Mouse (Mus musculus) Patski (cell line): Measurements from ENCODE around the gene Gm5737. TPM values are rescaled to one million over a fixed set of nuclear protein-coding genes. Genes with fewer than 3 reads are reported as not detected.

Experiments
- ATAC-seq: fragments of 100-300 bp; one replicate; pipeline ENCODE4 v1.8.0; 2021
- CTCF ChIA-PET: fragments of 350-600 bp; sonication (Branson Sonifier 250); formaldehyde crosslinking; loops from one replicate; lab custom pipeline; 2022; ENCODE audit warnings: inconsistent platforms; lab: Charles Lee
- POLR2A ChIA-PET: fragments of 350-600 bp; sonication (Branson Sonifier 250); formaldehyde crosslinking; loops from one replicate; lab custom pipeline; 2022; ENCODE audit warnings: antibody characterized with exemption, inconsistent platforms; lab: Charles Lee
- DNase-seq: peaks from one replicate; pipeline ENCODE4 v3.0.0-alpha.2; 2011; ENCODE audit warnings: low read depth, low spot score
- H3K27me3 ChIP-seq: fragments of 371-371 bp; one replicate; pipeline ENCODE4 v1.5.1; 2021
- CTCF ChIP-seq: fragments of 100-300 bp; IDR thresholded peaks from one replicate; pipeline ENCODE4 v1.5.1; 2021
- in situ Hi-C: fragments of 300-500 bp; cut with MboI; formaldehyde crosslinking; loops from 3 replicates; pipeline ENCODE4 v1.11.1; 2018; ENCODE audit warnings: low pct_unique_long_range_greater_than_20kb, mixed read lengths
- polyA plus RNA-seq: library from polyadenylated mRNA; unstranded; gene quantifications from one replicate; pipeline ENCODE4 v1.2.3, GENCODE M21; 2021

Gm5737 gene
- polyA plus RNA-seq, 1 experiment from 2014 or later, result not detected

- no peak for DNase-seq
- no peaks in the 10 kb centered on the region for H3K27me3 ChIP-seq
- in situ Hi-C loops, result loop anchor here (5.0 to 10.0 kb wide), 2 partner anchors 73 to 285 kb away; no protein-coding TSS in a partner anchor
- no peak for TF ChIP-seq CTCF
- CTCF ChIA-PET, result interaction anchor here (0.7 to 1.2 kb wide), 5 partner anchors 13 to 73 kb away, joined by 3 read pairs; no protein-coding TSS in a partner anchor
- no peak for ATAC-seq
- POLR2A ChIA-PET, result interaction anchor here (0.7 kb wide), 1 partner anchor 66 kb away, joined by 4 read pairs; no protein-coding TSS in a partner anchor
Observed at GRCm38 (mm10) chr7:120839786-120840185, 27.6 kb downstream of the Gm5737 start.

DNA sequence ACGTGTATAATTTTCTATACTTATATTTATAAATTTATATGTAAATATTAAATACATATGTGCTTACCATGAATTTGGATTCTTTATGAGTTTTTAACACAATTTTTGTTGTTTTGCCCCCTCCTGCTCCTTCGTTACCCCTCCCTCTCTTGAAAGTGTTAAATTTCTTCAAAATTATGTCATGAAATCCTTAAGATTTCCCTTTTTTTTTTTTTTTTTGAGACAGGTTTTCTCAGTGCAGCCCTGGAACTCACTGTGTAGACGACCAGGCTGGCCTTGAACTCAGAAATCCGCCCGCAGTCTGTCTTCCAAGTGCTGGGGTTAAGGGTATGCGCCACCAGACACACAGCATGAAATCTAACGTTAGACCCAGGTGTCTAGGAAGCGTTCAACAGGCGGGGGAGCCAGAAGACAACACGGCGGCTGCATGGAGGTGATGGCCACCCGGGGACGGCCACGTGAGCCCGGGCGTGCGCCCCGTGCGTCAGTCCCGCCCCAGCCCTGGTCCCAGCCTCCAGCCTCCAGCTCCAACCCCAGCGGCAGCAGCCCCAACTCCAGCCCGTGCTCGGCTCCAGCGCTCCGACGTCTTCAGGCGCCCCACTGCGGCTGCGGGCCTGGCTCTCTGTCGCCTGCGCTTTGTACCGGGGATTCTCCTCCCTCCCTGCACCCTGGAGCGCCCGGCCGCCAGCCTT, 30.3 kb downstream of the Gm5737 start, which contains the start of gene Eef2k:
Gene Eef2k, plus strand, starts transcription at position 487 of the 692 bp plus-strand sequence.
- H3K27me3 ChIP-seq, result no peaks in the 10 kb centered on the region
- DNase-seq (peak; percentile 64), ATAC-seq (peak; percentile 96)
- TF ChIP-seq CTCF, result no peak
- in situ Hi-C loops, result loop anchor here (5.0 kb wide), 1 partner anchor 70 kb away; no protein-coding TSS in a partner anchor
- ChIA-PET POLR2A (interaction anchor here (1.1 to 1.4 kb wide), 2 partner anchors 26 to 74 kb away, joined by 3 to 4 read pairs; no protein-coding TSS in a partner anchor), CTCF (interaction anchor here (1.3 kb wide), 1 partner anchor 9 kb away, joined by 4 read pairs; no protein-coding TSS in a partner anchor)

DNA sequence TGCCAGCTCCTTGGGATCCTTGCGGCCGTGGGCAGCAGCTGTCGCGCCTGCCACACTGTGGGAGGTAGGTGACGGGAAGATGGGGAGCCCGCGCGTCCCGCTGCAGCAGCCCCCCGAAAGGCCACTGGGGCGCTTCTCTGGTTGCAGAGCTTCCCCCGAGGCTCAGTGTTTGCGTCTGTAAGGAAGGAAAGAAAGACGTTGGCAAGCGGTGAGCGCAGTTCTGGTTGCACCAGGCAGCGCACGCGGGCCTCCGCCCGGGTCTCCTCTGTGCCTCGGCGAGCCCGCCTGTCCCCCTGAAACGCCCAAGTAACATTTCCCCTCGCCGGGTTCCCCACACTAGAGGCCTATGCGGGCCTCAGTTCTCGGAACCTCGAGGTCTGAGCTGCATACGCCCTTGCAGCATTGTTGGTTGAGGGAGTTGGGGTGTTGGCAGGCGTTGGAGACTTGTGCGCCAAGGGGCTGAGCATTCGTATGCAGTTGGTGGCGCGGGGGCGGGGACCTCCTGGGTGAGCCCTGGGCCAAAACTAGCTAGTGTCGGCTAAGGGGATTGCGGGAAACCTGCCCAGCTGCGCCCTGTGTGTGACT, 31.0 kb downstream of the Gm5737 start:
- DNase-seq (no peak), ATAC-seq (peak; percentile 48)
- TF ChIP-seq CTCF, result no peak
- H3K27me3 ChIP-seq, result no peaks in the 10 kb centered on the region
- ChIA-PET POLR2A (interaction anchor here (1.1 to 1.4 kb wide), 2 partner anchors 25 to 74 kb away, joined by 3 to 4 read pairs; no protein-coding TSS in a partner anchor), CTCF (interaction anchor here (1.3 kb wide), 2 partner anchors 9 to 33 kb away, joined by 3 to 4 read pairs; no protein-coding TSS in a partner anchor)
- in situ Hi-C loops, result loop anchor here (5.0 kb wide), 1 partner anchor 69 kb away; no protein-coding TSS in a partner anchor

GRCm38 (mm10) chr7:120843852-120844435, 31.8 kb downstream of the Gm5737 start:
- in situ Hi-C loops, result loop anchor here (5.0 kb wide), 1 partner anchor 68 kb away; no protein-coding TSS in a partner anchor
- no peak for TF ChIP-seq CTCF
- DNase-seq (no peak), ATAC-seq (no peak)
- ChIA-PET POLR2A (interaction anchor here (1.4 kb wide), 1 partner anchor 73 kb away, joined by 3 read pairs; no protein-coding TSS in a partner anchor), CTCF (interaction anchor here (1.3 kb wide), 1 partner anchor 32 kb away, joined by 3 read pairs; no protein-coding TSS in a partner anchor)
- H3K27me3 ChIP-seq, result no peaks in the 10 kb centered on the region

GRCm38 (mm10) chr7:120844689-120845088, 32.5 kb downstream of the Gm5737 start:
- no peak for DNase-seq
- in situ Hi-C loops, result loop anchor here (5.0 kb wide), 1 partner anchor 68 kb away; no protein-coding TSS in a partner anchor
- CTCF ChIA-PET, result interaction anchor here (0.9 kb wide), 2 partner anchors 23 to 72 kb away, joined by 3 read pairs; no protein-coding TSS in a partner anchor
- no peak for ATAC-seq
- H3K27me3 ChIP-seq, result no peaks in the 10 kb centered on the region
- POLR2A ChIA-PET, result no interaction called here
- TF ChIP-seq CTCF, result no peak

GRCm38 (mm10) chr7:120848831-120849512, 36.8 kb downstream of the Gm5737 start:
- no peak for DNase-seq
- CTCF ChIA-PET, result no interaction called here
- POLR2A ChIA-PET, result interaction anchor here (1.0 kb wide), 1 partner anchor 134 kb away, joined by 3 read pairs; no protein-coding TSS in a partner anchor
- no peaks in the 10 kb centered on the region for H3K27me3 ChIP-seq
- in situ Hi-C loops, result no loop called here
- ATAC-seq, result no peak
- TF ChIP-seq CTCF, result no peak

DNA sequence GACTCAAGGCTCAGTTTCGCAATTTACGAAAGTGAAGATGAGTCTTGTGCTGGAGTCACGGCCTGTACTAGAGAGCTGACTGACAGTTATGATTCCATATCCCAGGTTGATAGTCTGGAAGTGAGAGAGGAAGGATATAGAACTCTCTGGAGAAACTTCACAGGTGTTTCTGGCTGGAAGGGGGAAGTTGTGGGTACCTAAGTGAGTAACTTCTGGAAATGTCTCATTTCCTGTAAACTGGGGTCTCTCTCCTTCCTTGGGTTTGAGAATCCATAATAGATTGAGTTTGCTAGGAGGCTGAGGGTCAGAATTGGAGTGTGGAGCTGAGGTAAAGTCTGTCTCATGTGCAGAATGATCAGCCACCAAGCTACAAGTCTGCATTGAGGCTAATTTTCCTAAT, 38.0 kb downstream of the Gm5737 start:
- ATAC-seq (no peak), DNase-seq (no peak)
- ChIA-PET CTCF (interaction anchor here (0.8 kb wide), 1 partner anchor 236 kb away, joined by 4 read pairs; no protein-coding TSS in a partner anchor), POLR2A (interaction anchor here (0.6 to 1.0 kb wide), 2 partner anchors 133 to 955 kb away, joined by 3 to 4 read pairs; partner anchors contain the start of gene Lyrm1)
- in situ Hi-C loops, result no loop called here
- no peak for TF ChIP-seq CTCF
- H3K27me3 ChIP-seq, result no peaks in the 10 kb centered on the region

DNA sequence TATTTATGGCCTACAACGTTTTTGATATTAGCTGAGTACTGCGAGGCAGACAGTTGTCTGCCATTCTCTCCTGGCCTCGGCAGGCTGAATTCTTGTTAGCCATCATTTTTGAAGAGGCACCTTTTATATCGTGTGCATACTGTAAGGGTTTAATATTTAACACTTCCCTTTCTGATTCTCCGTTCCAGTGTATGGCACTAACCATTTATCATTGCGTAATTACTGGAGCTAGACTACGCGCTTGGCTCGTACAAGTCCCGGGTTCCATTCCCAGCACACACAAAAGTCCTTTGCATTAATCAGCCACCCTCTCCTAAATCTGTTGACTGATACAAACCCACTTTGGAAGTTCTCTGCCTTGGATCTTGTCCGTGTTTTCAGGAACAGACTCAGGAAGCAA, 47.7 kb downstream of the Gm5737 start:
- DNase-seq (no peak), ATAC-seq (no peak)
- no peaks in the 10 kb centered on the region for H3K27me3 ChIP-seq
- in situ Hi-C loops, result no loop called here
- TF ChIP-seq CTCF, result no peak
- POLR2A ChIA-PET, result no interaction called here
- CTCF ChIA-PET, result no interaction called here

GRCm38 (mm10) chr7:120860799-120861487, 48.8 kb downstream of the Gm5737 start:
- ChIA-PET POLR2A (no interaction called here), CTCF (interaction anchor here (1.5 kb wide), 2 partner anchors 8 to 10 kb away, joined by 4 to 5 read pairs; no protein-coding TSS in a partner anchor)

More at GRCm38 (mm10) chr7:120860799-120861487, 48.8 kb downstream of the Gm5737 start:
- no peak for DNase-seq
- TF ChIP-seq CTCF, result no peak
- H3K27me3 ChIP-seq, result no peaks in the 10 kb centered on the region
- no peak for ATAC-seq
- in situ Hi-C loops, result no loop called here
